Mouse (Mus musculus) embryonic facial prominence, embryonic 10.5 days (tissue): ENCODE measurements at regions not wholly inside any gene's neighbourhood (a gene's known extent, or its start where the extent isn't known, plus 50 kb on each side); places are given as distances from the start of the nearest gene placed in this dataset.

Source experiments
- DNase-seq: peaks from one replicate; pipeline ENCODE4 v3.0.0-alpha.2; 2017; ENCODE audit warnings: low spot score
- H3K27ac ChIP-seq: fragments of 300-500 bp; sonication (generic); replicated peaks from 2 replicates; pipeline ENCODE4 v1.5.1; 2016; ENCODE audit warnings: mild to moderate bottlenecking
- H3K27me3 ChIP-seq: fragments of 300-500 bp; sonication (generic); replicated peaks from 2 replicates; pipeline ENCODE4 v1.6.1; 2016; ENCODE audit warnings: low read depth, mild to moderate bottlenecking; ENCODE audit not compliant: poor library complexity, severe bottlenecking
- H3K36me3 ChIP-seq: fragments of 300-500 bp; sonication (generic); replicated peaks from 2 replicates; pipeline ENCODE4 v1.6.1; 2016; ENCODE audit warnings: mild to moderate bottlenecking, moderate library complexity
- H3K4me1 ChIP-seq: fragments of 300-500 bp; sonication (generic); 2 replicates; pipeline ENCODE4 v1.6.1; 2016
- H3K4me3 ChIP-seq: fragments of 300-500 bp; sonication (generic); 2 replicates; pipeline ENCODE4 v1.5.1; 2016; ENCODE audit warnings: mild to moderate bottlenecking, moderate library complexity
- H3K9me3 ChIP-seq: fragments of 300-500 bp; sonication (generic); 2 replicates; pipeline ENCODE4 v1.6.1; 2016; ENCODE audit warnings: mild to moderate bottlenecking
- WGBS: fragments of 180-500 bp; shearing (Covaris S2); methylation state at CpG from one replicate; pipeline ENCODE4 v1.1.7; 2016; 5-methylcytosine and 5-hydroxymethylcytosine counted together

GRCm38 (mm10) chr1:72108678-72109077, 103.4 kb downstream of the Mreg start:
- H3K27me3 ChIP-seq: no peaks in the 10 kb centered on the region
- no peak overlapping the region for H3K4me3 ChIP-seq
- no peak for DNase-seq
- no peaks in the 10 kb centered on the region for H3K9me3 ChIP-seq
- WGBS: 76% methylated on average over 8 of the region's 8 CpGs
- no peak overlapping the region for H3K27ac ChIP-seq
- no peaks in the 10 kb centered on the region for H3K36me3 ChIP-seq
- no peaks in the 10 kb centered on the region for H3K4me1 ChIP-seq

GRCm38 (mm10) chr1:72107125-72107524, 105.0 kb downstream of the Mreg start:
- DNase-seq: no peak
- Histone ChIP-seq H3K4me3 (no peak overlapping the region), H3K9me3 (no peaks in the 10 kb centered on the region), H3K27me3 (no peaks in the 10 kb centered on the region), H3K36me3 (no peaks in the 10 kb centered on the region), H3K27ac (no peak overlapping the region), H3K4me1 (no peaks in the 10 kb centered on the region)
- WGBS: 92% methylated on average over 7 of the region's 7 CpGs

DNA sequence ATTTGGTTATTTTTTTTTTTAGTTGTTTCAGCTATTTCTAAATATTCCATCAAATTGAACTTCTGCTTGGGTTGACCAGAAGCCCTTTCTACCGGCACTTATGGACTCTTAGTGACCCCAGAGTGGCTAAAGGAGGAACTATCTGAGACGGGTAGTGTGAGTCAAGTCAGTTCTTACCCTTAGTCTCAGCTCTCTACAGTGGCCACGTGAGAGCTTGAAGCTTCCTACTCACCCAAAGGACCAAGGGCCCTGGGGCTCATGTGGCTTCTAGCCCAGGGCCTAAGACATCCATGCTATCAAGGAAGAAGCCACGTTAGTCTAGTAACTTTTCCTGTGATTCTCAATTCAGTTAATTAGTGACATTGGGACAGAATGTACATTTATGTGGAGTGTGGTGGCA, 105.5 kb downstream of the Mreg start:
- Histone ChIP-seq H3K9me3 (no peaks in the 10 kb centered on the region), H3K36me3 (no peaks in the 10 kb centered on the region), H3K27me3 (no peaks in the 10 kb centered on the region), H3K27ac (no peak overlapping the region), H3K4me1 (no peaks in the 10 kb centered on the region), H3K4me3 (no peak overlapping the region)
- no peak for DNase-seq
- WGBS: 86% methylated on average over 4 of the region's 4 CpGs

- no peaks in the 10 kb centered on the region for H3K9me3 ChIP-seq
- 79% methylated on average over 5 of the region's 5 CpGs for WGBS
- no peaks in the 10 kb centered on the region for H3K36me3 ChIP-seq
- no peak overlapping the region for H3K27ac ChIP-seq
- no peaks in the 10 kb centered on the region for H3K27me3 ChIP-seq
- H3K4me1 ChIP-seq: no peaks in the 10 kb centered on the region
- H3K4me3 ChIP-seq: no peak overlapping the region
- no peak for DNase-seq
Observed at GRCm38 (mm10) chr1:72105435-72106057, 106.6 kb downstream of the Mreg start.

DNA sequence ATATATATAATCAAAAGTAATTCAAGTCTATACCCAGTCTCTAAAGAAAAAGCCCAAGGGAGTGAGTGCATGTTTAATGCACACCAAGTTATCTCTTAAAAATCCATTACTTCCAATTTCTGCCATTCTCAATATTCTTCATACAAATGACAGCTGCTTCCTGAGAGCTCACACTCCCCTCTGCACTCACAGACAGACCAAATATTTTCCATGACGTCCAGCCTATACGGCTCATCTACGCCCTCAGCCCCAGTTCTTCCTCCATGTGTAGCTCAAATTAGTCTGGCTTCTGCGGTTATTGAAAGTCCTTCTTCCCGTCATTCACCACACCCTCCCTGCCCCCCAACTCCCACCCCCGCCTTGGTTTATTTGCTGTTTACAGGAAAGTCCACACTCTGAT, 108.1 kb downstream of the Mreg start:
- no peak for DNase-seq
- no peaks in the 10 kb centered on the region for H3K27me3 ChIP-seq
- no peak overlapping the region for H3K27ac ChIP-seq
- H3K36me3 ChIP-seq: no peaks in the 10 kb centered on the region
- no peaks in the 10 kb centered on the region for H3K9me3 ChIP-seq
- 82% methylated on average over 6 of the region's 6 CpGs for WGBS
- no peaks in the 10 kb centered on the region for H3K4me1 ChIP-seq
- no peak overlapping the region for H3K4me3 ChIP-seq

DNA sequence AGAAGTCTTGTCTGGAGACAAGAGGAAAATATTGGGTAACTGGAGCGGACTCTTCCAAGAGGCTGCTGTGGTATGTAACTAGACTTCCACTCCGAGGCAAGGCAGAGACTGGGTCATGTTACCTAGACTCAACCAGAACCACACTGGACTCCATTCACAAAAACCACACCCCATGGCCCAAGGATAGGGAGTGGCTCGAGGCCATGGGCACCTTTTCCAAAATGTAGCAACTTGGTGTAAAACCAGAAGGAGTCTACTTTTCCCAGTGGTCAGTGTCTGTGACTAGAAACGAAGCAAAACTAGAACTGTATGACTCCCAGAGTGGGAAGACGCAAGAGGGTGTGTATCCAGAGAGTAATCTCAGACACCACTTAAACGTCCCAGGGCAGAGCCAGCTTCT, 108.7 kb downstream of the Mreg start:
- no peaks in the 10 kb centered on the region for H3K27me3 ChIP-seq
- H3K4me1 ChIP-seq: no peaks in the 10 kb centered on the region
- DNase-seq: no peak
- H3K4me3 ChIP-seq: no peak overlapping the region
- H3K9me3 ChIP-seq: no peaks in the 10 kb centered on the region
- H3K36me3 ChIP-seq: no peaks in the 10 kb centered on the region
- WGBS: 91% methylated on average over 6 of the region's 6 CpGs
- no peak overlapping the region for H3K27ac ChIP-seq

DNA sequence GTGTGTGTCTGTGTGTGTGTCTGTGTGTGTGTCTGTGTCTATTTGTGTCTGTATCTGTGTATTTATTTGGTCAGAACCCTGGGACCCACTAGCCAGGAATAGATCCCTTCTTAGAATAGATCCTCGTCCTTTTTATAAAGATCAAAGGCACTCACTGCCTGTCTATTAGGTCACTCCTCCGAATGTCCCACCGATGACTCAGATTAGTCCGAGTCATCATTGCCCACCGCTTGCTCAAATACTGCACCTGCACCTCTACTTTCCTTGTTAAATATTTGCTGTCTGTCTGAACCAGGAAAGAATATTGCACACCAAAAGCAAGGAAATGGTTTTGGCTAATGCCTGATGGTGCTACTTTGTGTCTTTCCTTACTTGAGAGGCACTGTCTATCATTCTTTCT, 112.7 kb downstream of the Mreg start:
- Histone ChIP-seq H3K4me3 (no peak overlapping the region), H3K36me3 (no peaks in the 10 kb centered on the region), H3K27me3 (no peaks in the 10 kb centered on the region), H3K9me3 (no peaks in the 10 kb centered on the region), H3K4me1 (no peaks in the 10 kb centered on the region), H3K27ac (no peak overlapping the region)
- no peak for DNase-seq
- 80% methylated on average over 5 of the region's 5 CpGs for WGBS

GRCm38 (mm10) chr1:72091344-72091743, 120.8 kb downstream of the Mreg start:
- Histone ChIP-seq H3K4me1 (no peaks in the 10 kb centered on the region), H3K9me3 (no peaks in the 10 kb centered on the region), H3K27ac (no peak overlapping the region), H3K27me3 (no peaks in the 10 kb centered on the region), H3K36me3 (no peaks in the 10 kb centered on the region), H3K4me3 (no peak overlapping the region)
- 79% methylated on average over 2 of the region's 2 CpGs for WGBS
- DNase-seq: no peak

DNA sequence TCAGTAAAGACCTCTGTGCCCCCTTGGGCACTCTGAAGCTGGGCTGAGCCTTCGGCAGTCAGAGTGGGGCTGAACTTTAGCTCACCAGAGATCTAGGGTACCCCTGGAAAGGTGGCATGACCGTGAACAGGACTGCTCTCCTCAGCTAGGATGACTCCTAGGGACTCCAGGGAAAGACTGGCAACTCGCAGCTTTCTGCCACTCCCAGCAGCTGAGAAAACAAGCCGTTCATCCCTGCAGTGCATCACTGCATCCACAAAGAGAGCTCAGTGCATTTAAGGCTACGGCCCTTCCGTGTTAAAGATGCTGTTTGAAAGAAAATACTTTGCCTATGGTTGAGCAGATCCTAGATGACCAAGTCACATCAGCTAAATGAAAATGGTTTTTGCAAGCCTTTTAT, 126.4 kb downstream of the Mreg start:
- Histone ChIP-seq H3K27me3 (no peaks in the 10 kb centered on the region), H3K36me3 (no peaks in the 10 kb centered on the region), H3K4me1 (no peaks in the 10 kb centered on the region), H3K27ac (no peak overlapping the region), H3K9me3 (no peaks in the 10 kb centered on the region), H3K4me3 (no peak overlapping the region)
- no peak for DNase-seq
- 63% methylated on average over 6 of the region's 6 CpGs for WGBS

GRCm38 (mm10) chr1:72084219-72084618, 127.9 kb downstream of the Mreg start:
- Histone ChIP-seq H3K27me3 (no peaks in the 10 kb centered on the region), H3K27ac (no peak overlapping the region), H3K36me3 (no peaks in the 10 kb centered on the region), H3K4me3 (no peak overlapping the region), H3K4me1 (no peaks in the 10 kb centered on the region), H3K9me3 (no peaks in the 10 kb centered on the region)
- no peak for DNase-seq
- 83% methylated on average over 3 of the region's 3 CpGs for WGBS

- Histone ChIP-seq H3K36me3 (no peaks in the 10 kb centered on the region), H3K4me3 (no peak overlapping the region), H3K9me3 (no peaks in the 10 kb centered on the region), H3K4me1 (no peaks in the 10 kb centered on the region), H3K27ac (no peak overlapping the region), H3K27me3 (no peaks in the 10 kb centered on the region)
- no peak for DNase-seq
- WGBS: 87% methylated on average over 4 of the region's 4 CpGs
Observed at GRCm38 (mm10) chr1:72082366-72082765, 129.7 kb downstream of the Mreg start.

- no peak for DNase-seq
- Histone ChIP-seq H3K27ac (no peak overlapping the region), H3K27me3 (no peaks in the 10 kb centered on the region), H3K9me3 (no peaks in the 10 kb centered on the region), H3K4me3 (no peak overlapping the region), H3K36me3 (no peaks in the 10 kb centered on the region), H3K4me1 (no peaks in the 10 kb centered on the region)
- 83% methylated on average over 5 of the region's 5 CpGs for WGBS
Observed at GRCm38 (mm10) chr1:72081811-72082210, 130.3 kb downstream of the Mreg start.

- Histone ChIP-seq H3K4me1 (no peaks in the 10 kb centered on the region), H3K27me3 (no peaks in the 10 kb centered on the region), H3K27ac (no peak overlapping the region), H3K36me3 (no peaks in the 10 kb centered on the region), H3K9me3 (no peaks in the 10 kb centered on the region), H3K4me3 (no peak overlapping the region)
- DNase-seq: no peak
- 91% methylated on average over 7 of the region's 7 CpGs for WGBS
Observed at GRCm38 (mm10) chr1:72078926-72079550, 133.1 kb downstream of the Mreg start.
